ENCODE assay signal across 9 mouse cellular contexts in genomic region chr13:57595032-57595760, GRCm38 (mm10).
A peak's percentile ranks its signal among the peaks of the same experiment; 100 is the strongest.
DNase-seq lines count a peak whose midpoint lies in the region; ATAC-seq lines count a peak whose summit lies in the region.
"Had no signal": no experiment of that assay in that cellular context is flagged by ENCODE, and none has a peak within 500 bp of the region (broad histone marks: within the 10 kb centered on the region; RNA-seq: fewer than 3 reads in every experiment).

No protein-coding gene starts in this region.

- 19% methylated on average over 15 of the region's 15 CpGs for WGBS in neural tube, embryonic 14.5 days

- peak overlapping the region; percentile 36; the same call in 1 of the 2 replicates for H3K4me2 ChIP-seq in neural tube, embryonic 14.5 days (ENCODE audit: low read depth, low read length)
- H3K4me2 ChIP-seq: liver, embryonic 13.5 days had no signal

- ATAC-seq in neural tube, embryonic 14.5 days (ENCODE audit: low read depth): peak; percentile 89
- no peak for ATAC-seq in inflammation-experienced regulatory T-cells, adult 6 months

- peak overlapping the region; percentile 32; the same call in 1 of the 2 replicates for H3K9ac ChIP-seq in neural tube, embryonic 14.5 days (replicated peaks; ENCODE audit: low read depth, low read length)
- H3K9ac ChIP-seq: liver, embryonic 13.5 days had no signal

- peak overlapping the region; percentile 94 for H3K27ac ChIP-seq in neural tube, embryonic 14.5 days (ENCODE audit: low read depth, low read length)
- H3K27ac ChIP-seq: liver, embryonic 13.5 days had no signal

- no peaks in the 10 kb centered on the region for H3K36me3 ChIP-seq in neural tube, embryonic 14.5 days (ENCODE audit: control insufficient read depth, insufficient read depth, low read length)
- H3K36me3 ChIP-seq: liver, embryonic 13.5 days had no signal

- no peak overlapping the region for H3K4me3 ChIP-seq in neural tube, embryonic 14.5 days (ENCODE audit: low read depth, low read length)
- H3K4me3 ChIP-seq: liver, embryonic 13.5 days had no signal

- peaks cover 21% of the 10 kb centered on the region for H3K4me1 ChIP-seq in neural tube, embryonic 14.5 days (ENCODE audit: control insufficient read depth, insufficient read depth, low read length)
- H3K4me1 ChIP-seq: liver, embryonic 13.5 days had no signal

- no peaks in the 10 kb centered on the region for H3K9me3 ChIP-seq in neural tube, embryonic 14.5 days (ENCODE audit: control insufficient read depth, low read length)
- H3K9me3 ChIP-seq: liver, embryonic 13.5 days had no signal

- no peaks in the 10 kb centered on the region for H3K27me3 ChIP-seq in neural tube, embryonic 14.5 days (ENCODE audit: control insufficient read depth, insufficient read depth, low read length)

- intact Hi-C loops in heart, postnatal 10 days (cut with DNase I): no loop called here

- DNase-seq in adrenal gland, postnatal 14 days: peak; percentile 22
- no peak for DNase-seq in adrenal gland, adult 18-20 months (ENCODE audit: low spot score in 2 of 2)
- peak; percentile 50 to 71 for DNase-seq in frontal cortex, adult 2 months (ENCODE audit: extremely low spot score in 1 of 2, low spot score in 1 of 2)
- peak; percentile 25 to 73 for DNase-seq in left cerebral cortex, adult 8-10 months (ENCODE audit: low spot score in 2 of 2)
- no peak for DNase-seq in heart, postnatal 10 days
- no peak for DNase-seq in c-Kit-positive CD71-positive TER-119-positive erythroid progenitor cells, embryonic 14.5 days (ENCODE audit: low spot score)
- DNase-seq: liver, embryonic 13.5 days had no signal

Comparison
In these comparisons a context has a peak if more than half of its experiments do, and no peak if none do; other contexts are left out.
1. DNase-seq: peak in adrenal gland, postnatal 14 days (single experiment), frontal cortex, adult 2 months (2 of 2) and left cerebral cortex, adult 8-10 months (2 of 2); none in adrenal gland, adult 18-20 months (0 of 2), heart, postnatal 10 days (0 of 2) and c-Kit-positive CD71-positive TER-119-positive erythroid progenitor cells, embryonic 14.5 days (single experiment).